Mouse (Mus musculus) lung, postnatal 0 days (tissue): ENCODE data around the gene Fam241b. TPM values are rescaled to one million over a fixed set of nuclear protein-coding genes. Genes with fewer than 3 reads are reported as not detected.

Experiments used
- ATAC-seq: fragments of 200-750 bp; cut with Nextera tagmentation; 2 replicates; pipeline ENCODE4 v1.8.0; 2017; ENCODE audit warnings: moderate library complexity
- DNase-seq: peaks from one replicate; pipeline ENCODE4 v3.0.0-alpha.2; 2016; ENCODE audit warnings: low spot score
- H3K27ac ChIP-seq: fragments of 300-500 bp; sonication (generic); 2 replicates; pipeline ENCODE4 v1.5.1; 2014; ENCODE audit warnings: antibody characterized with exemption, mild to moderate bottlenecking, low read length, mixed read lengths
- H3K27me3 ChIP-seq: fragments of 300-500 bp; sonication (generic); replicated peaks from 2 replicates; pipeline ENCODE4 v1.6.1; 2014; ENCODE audit warnings: low read length, mixed read lengths; ENCODE audit not compliant: insufficient read depth
- H3K36me3 ChIP-seq: fragments of 300-500 bp; sonication (generic); 2 replicates; pipeline ENCODE4 v1.6.1; 2014; ENCODE audit warnings: low read length, mixed read lengths; ENCODE audit not compliant: insufficient read depth
- H3K4me1 ChIP-seq: fragments of 300-500 bp; sonication (generic); 2 replicates; pipeline ENCODE4 v1.6.1; 2014; ENCODE audit warnings: antibody characterized with exemption, low read depth, low read length, mixed read lengths; ENCODE audit not compliant: insufficient read depth
- H3K4me2 ChIP-seq: fragments of 300-500 bp; sonication (generic); replicated peaks from 2 replicates; pipeline ENCODE4 v1.6.1; 2014; ENCODE audit warnings: low read depth, mild to moderate bottlenecking, low read length, moderate library complexity, mixed read lengths
- H3K4me3 ChIP-seq: fragments of 300-500 bp; sonication (generic); 2 replicates; pipeline ENCODE4 v1.5.1; 2014; ENCODE audit warnings: low read depth, low read length
- H3K9ac ChIP-seq: fragments of 300-500 bp; sonication (generic); replicated peaks from 2 replicates; pipeline ENCODE4 v1.6.1; 2014; ENCODE audit warnings: low read depth, mild to moderate bottlenecking
- H3K9me3 ChIP-seq: fragments of 300-500 bp; sonication (generic); 2 replicates; pipeline ENCODE4 v1.6.1; 2016; ENCODE audit warnings: low read length, mixed read lengths
- CTCF ChIP-seq: IDR thresholded peaks from 2 replicates; pipeline ENCODE4 v1.5.1; 2016; ENCODE audit warnings: antibody characterized with exemption, mild to moderate bottlenecking
- EP300 ChIP-seq: IDR thresholded peaks from 2 replicates; pipeline ENCODE4 v1.6.1; 2016; ENCODE audit warnings: antibody characterized with exemption, mild to moderate bottlenecking, control low read depth
- WGBS: fragments of 180-500 bp; shearing (Covaris S2); extraction: QIAGEN DNeasy Blood & Tissue Kit; methylation state at CpG from one replicate; pipeline ENCODE4 v1.1.7; 2014; 5-methylcytosine and 5-hydroxymethylcytosine counted together
- polyA plus RNA-seq: library from polyadenylated mRNA; unstranded; fragments of >200 nt; fragmentation: Nextera tagmentation; extraction: Ambion mirVana; gene quantifications from 2 replicates; pipeline ENCODE4 v1.2.1, GENCODE M21; 2015

Gene Fam241b
- polyA plus RNA-seq, 1 experiment from 2014 or later: 16.8 TPM

- Histone ChIP-seq H3K4me2 (no peak overlapping the region), H3K4me1 (no peaks in the 10 kb centered on the region), H3K27me3 (no peaks in the 10 kb centered on the region), H3K9me3 (no peaks in the 10 kb centered on the region), H3K4me3 (no peak overlapping the region), H3K9ac (no peak overlapping the region), H3K27ac (no peak overlapping the region), H3K36me3 (no peaks in the 10 kb centered on the region)
- TF ChIP-seq EP300: no peak
- TF ChIP-seq CTCF: peak; percentile 92
- DNase-seq (peak; percentile 78), ATAC-seq (peak; percentile 52; the same call in 1 of the 2 replicates)
- WGBS: 7% methylated on average over 7 of the region's 7 CpGs
Measured at GRCm38 (mm10) chr10:62101504-62102439, 41.9 kb downstream of the Fam241b start.

GRCm38 (mm10) chr10:62099749-62100403 lies 43.8 kb downstream of the Fam241b start:
- no peaks in the 10 kb centered on the region for H3K4me1 ChIP-seq

GRCm38 (mm10) chr10:62094401-62094800 lies 49.3 kb downstream of the Fam241b start:
- WGBS: 75% methylated on average over 6 of the region's 6 CpGs
- TF ChIP-seq EP300 (no peak), CTCF (no peak)
- ATAC-seq (no peak), DNase-seq (no peak)
- no peak overlapping the region for H3K27ac ChIP-seq
- H3K27me3 ChIP-seq: no peaks in the 10 kb centered on the region
- no peak overlapping the region for H3K4me2 ChIP-seq
- H3K9ac ChIP-seq: no peak overlapping the region
- H3K36me3 ChIP-seq: no peaks in the 10 kb centered on the region
- no peak overlapping the region for H3K4me3 ChIP-seq
- no peaks in the 10 kb centered on the region for H3K9me3 ChIP-seq
- no peaks in the 10 kb centered on the region for H3K4me1 ChIP-seq

More at GRCm38 (mm10) chr10:62099749-62100403, 43.8 kb downstream of the Fam241b start:
- 56% methylated on average over 10 of the region's 10 CpGs for WGBS
- no peak for TF ChIP-seq CTCF
- TF ChIP-seq EP300: no peak
- DNase-seq: no peak
- Histone ChIP-seq H3K27me3 (no peaks in the 10 kb centered on the region), H3K4me3 (no peak overlapping the region), H3K36me3 (no peaks in the 10 kb centered on the region), H3K9ac (no peak overlapping the region), H3K27ac (no peak overlapping the region), H3K4me2 (no peak overlapping the region), H3K9me3 (no peaks in the 10 kb centered on the region)
- ATAC-seq: no peak

GRCm38 (mm10) chr10:62093903-62094302 lies 49.8 kb downstream of the Fam241b start:
- Histone ChIP-seq H3K36me3 (no peaks in the 10 kb centered on the region), H3K27me3 (no peaks in the 10 kb centered on the region), H3K4me1 (no peaks in the 10 kb centered on the region), H3K4me2 (no peak overlapping the region), H3K9me3 (no peaks in the 10 kb centered on the region), H3K4me3 (no peak overlapping the region), H3K9ac (no peak overlapping the region), H3K27ac (no peak overlapping the region)
- WGBS: 39% methylated on average over 7 of the region's 7 CpGs
- TF ChIP-seq EP300: no peak
- no peak for TF ChIP-seq CTCF
- ATAC-seq (no peak), DNase-seq (no peak)

- H3K27ac ChIP-seq: no peak overlapping the region
- DNase-seq: no peak
Measured at GRCm38 (mm10) chr10:62089486-62089885, 54.2 kb downstream of the Fam241b start.

GRCm38 (mm10) chr10:62089071-62089470 lies 54.6 kb downstream of the Fam241b start:
- Histone ChIP-seq H3K27me3 (no peaks in the 10 kb centered on the region), H3K9me3 (no peaks in the 10 kb centered on the region), H3K9ac (no peak overlapping the region), H3K4me1 (no peaks in the 10 kb centered on the region), H3K27ac (no peak overlapping the region), H3K36me3 (no peaks in the 10 kb centered on the region), H3K4me3 (no peak overlapping the region), H3K4me2 (no peak overlapping the region)
- no peak for TF ChIP-seq CTCF
- no peak for TF ChIP-seq EP300
- DNase-seq: no peak
- WGBS: 60% methylated on average over 7 of the region's 7 CpGs
- no peak for ATAC-seq

More at GRCm38 (mm10) chr10:62089486-62089885, 54.2 kb downstream of the Fam241b start:
- Histone ChIP-seq H3K9ac (no peak overlapping the region), H3K27me3 (no peaks in the 10 kb centered on the region), H3K9me3 (no peaks in the 10 kb centered on the region), H3K4me3 (no peak overlapping the region), H3K4me1 (no peaks in the 10 kb centered on the region), H3K36me3 (no peaks in the 10 kb centered on the region), H3K4me2 (no peak overlapping the region)
- no peak for TF ChIP-seq EP300
- TF ChIP-seq CTCF: no peak
- ATAC-seq: no peak
